Mouse (Mus musculus) urinary bladder, postnatal 4 days (tissue): Measurements from ENCODE around the gene Slit1.

Experiments
- DNase-seq, 2 experiments: peaks; one replicate each; pipeline ENCODE4 v3.0.0; 2021 to 2022; ENCODE audit warnings: low spot score in 2 of 2

Slit1 gene

GRCm38 (mm10) chr19:41724831-41725470 is 18.5 kb downstream of the Slit1 start:
- no peak for DNase-seq

GRCm38 (mm10) chr19:41723337-41723736 is 20.1 kb downstream of the Slit1 start:
- no peak for DNase-seq

GRCm38 (mm10) chr19:41719436-41719835 is 24.0 kb downstream of the Slit1 start:
- no peak for DNase-seq

- no peak for DNase-seq
Observed at GRCm38 (mm10) chr19:41716233-41717218, 26.9 kb downstream of the Slit1 start.

- DNase-seq: no peak
Observed at GRCm38 (mm10) chr19:41714431-41714917, 29.0 kb downstream of the Slit1 start.

- no peak for DNase-seq
Observed at GRCm38 (mm10) chr19:41712829-41713228, 30.6 kb downstream of the Slit1 start.

- DNase-seq: no peak
Observed at GRCm38 (mm10) chr19:41711665-41712064, 31.8 kb downstream of the Slit1 start.

GRCm38 (mm10) chr19:41709497-41710165 is 33.8 kb downstream of the Slit1 start:
- DNase-seq: no peak

- DNase-seq: no peak
Observed at GRCm38 (mm10) chr19:41707850-41708249, 35.6 kb downstream of the Slit1 start.

GRCm38 (mm10) chr19:41706094-41706828 is 37.2 kb downstream of the Slit1 start:
- DNase-seq: no peak

- DNase-seq: no peak
Observed at GRCm38 (mm10) chr19:41705416-41705815, 38.0 kb downstream of the Slit1 start.

GRCm38 (mm10) chr19:41702638-41703037 is 40.8 kb downstream of the Slit1 start:
- no peak for DNase-seq

- no peak for DNase-seq
Observed at GRCm38 (mm10) chr19:41698857-41699424, 44.5 kb downstream of the Slit1 start.

GRCm38 (mm10) chr19:41697807-41698515 is 45.5 kb downstream of the Slit1 start:
- DNase-seq: no peak

- no peak for DNase-seq
Observed at GRCm38 (mm10) chr19:41697111-41697806, 46.2 kb downstream of the Slit1 start.

GRCm38 (mm10) chr19:41696443-41696842 is 47.0 kb downstream of the Slit1 start:
- DNase-seq: no peak

GRCm38 (mm10) chr19:41695046-41695445 is 48.4 kb downstream of the Slit1 start:
- no peak for DNase-seq

- DNase-seq: no peak
Observed at GRCm38 (mm10) chr19:41694610-41695009, 48.9 kb downstream of the Slit1 start.

GRCm38 (mm10) chr19:41693727-41694126 is 49.7 kb downstream of the Slit1 start:
- DNase-seq: no peak

- no peak for DNase-seq
Observed at GRCm38 (mm10) chr19:41690064-41690463, 53.4 kb downstream of the Slit1 start.
